Comparison of ENCODE assay signal across 8 mouse cellular contexts in genomic region chr15:78978875-78979274, GRCm38 (mm10). TPM values are rescaled to one million over a fixed set of nuclear protein-coding genes. Genes with fewer than 3 reads are reported as not detected.
DNase-seq lines count a peak whose midpoint lies in the region; ATAC-seq and TF ChIP-seq lines count a peak whose summit lies in the region.

No protein-coding gene starts in this region.

- peak overlapping the region; percentile 75 for H3K27ac ChIP-seq in intestine, embryonic 15.5 days
- peak overlapping the region; percentile 26; the same call in 1 of the 2 replicates for H3K27ac ChIP-seq in liver, embryonic 15.5 days (replicated peaks)
- no peak overlapping the region for H3K27ac ChIP-seq in layer of hippocampus, adult 2 months
- H3K27ac ChIP-seq in left cerebral cortex, adult 2 months: no peak overlapping the region

- no peaks in the 10 kb centered on the region for H3K9me3 ChIP-seq in intestine, embryonic 15.5 days
- H3K9me3 ChIP-seq in liver, embryonic 15.5 days (replicated peaks): no peaks in the 10 kb centered on the region

- no peak overlapping the region for H3K4me3 ChIP-seq in intestine, embryonic 15.5 days (replicated peaks)
- no peak overlapping the region for H3K4me3 ChIP-seq in liver, embryonic 15.5 days (replicated peaks)
- H3K4me3 ChIP-seq in layer of hippocampus, adult 2 months: no peak overlapping the region
- H3K4me3 ChIP-seq in left cerebral cortex, adult 2 months: no peak overlapping the region

- peak; percentile 40 for DNase-seq in 3134 (ENCODE audit: extremely low read depth, insufficient read length, low spot score)
- DNase-seq in adrenal gland, postnatal 10 days: peak; percentile 88
- peak; percentile 86 for DNase-seq in gastrocnemius, postnatal 10 days
- DNase-seq in ovary, postnatal 10 days (ENCODE audit: low spot score): peak; percentile 58
- DNase-seq in layer of hippocampus, adult 2 months (ENCODE audit: low spot score in 2 of 2): no peak
- no peak for DNase-seq in left cerebral cortex, adult 2 months (ENCODE audit: extremely low spot score in 1 of 2, low spot score in 2 of 2)

- H3K4me1 ChIP-seq in intestine, embryonic 15.5 days (replicated peaks): peaks cover 28% of the 10 kb centered on the region
- peaks cover 34% of the 10 kb centered on the region for H3K4me1 ChIP-seq in liver, embryonic 15.5 days (replicated peaks)

- H3K27me3 ChIP-seq in intestine, embryonic 15.5 days (replicated peaks): no peaks in the 10 kb centered on the region
- no peaks in the 10 kb centered on the region for H3K27me3 ChIP-seq in liver, embryonic 15.5 days

- intact Hi-C loops in left cerebral cortex, adult 2 months (cut with DNase I): no loop called here

- H3K36me3 ChIP-seq in intestine, embryonic 15.5 days: no peaks in the 10 kb centered on the region
- no peaks in the 10 kb centered on the region for H3K36me3 ChIP-seq in liver, embryonic 15.5 days (replicated peaks)

- TF ChIP-seq CTCF in layer of hippocampus, adult 2 months (conservative IDR thresholded peaks at IDR 0.05): no peak
- TF ChIP-seq CTCF in left cerebral cortex, adult 2 months (IDR thresholded peaks at IDR 0.05): no peak

- H3K4me2 ChIP-seq in intestine, embryonic 15.5 days (replicated peaks): peak overlapping the region; percentile 22
- H3K4me2 ChIP-seq in liver, embryonic 15.5 days: peak overlapping the region; percentile 16

- peak overlapping the region; percentile 32 for H3K9ac ChIP-seq in intestine, embryonic 15.5 days
- H3K9ac ChIP-seq in liver, embryonic 15.5 days: no peak overlapping the region

- ATAC-seq in intestine, embryonic 15.5 days: peak; percentile 38
- ATAC-seq in liver, embryonic 15.5 days (ENCODE audit: insufficient read depth): no peak

- 4% methylated on average over 4 of the region's 4 CpGs for WGBS in intestine, embryonic 15.5 days
- WGBS in liver, embryonic 15.5 days (ENCODE audit: insufficient replicate concordance): 14% methylated on average over 4 of the region's 4 CpGs

RNA-seq across cellular contexts. Expression of gene Triobp, which starts 31.4 kb away (rescaled TPM):
- 10 to 100 TPM; 87.8 to 88.2 TPM for total RNA-seq in adrenal gland, postnatal 10 days (2021)
- 10 to 100 TPM; 65.1 to 76.8 TPM for total RNA-seq in gastrocnemius, postnatal 10 days (2021)
- polyA plus RNA-seq in intestine, embryonic 15.5 days (2015; fragmentation: Nextera tagmentation; extraction: Ambion mirVana): 51.5 and 53.1 TPM in 2 replicates
- 20.2 and 21.2 TPM in 2 replicates for polyA plus RNA-seq in liver, embryonic 15.5 days (2015; fragmentation: Nextera tagmentation; extraction: Ambion mirVana)
- 10 to 100 TPM; 10.0 to 13.4 TPM for total RNA-seq in layer of hippocampus, adult 2 months (2021)
- total RNA-seq in left cerebral cortex, adult 2 months (2021): 10 to 100 TPM; 11.8 to 12.7 TPM

RNA-seq across cellular contexts. Expression of gene Nol12, which starts 44.1 kb away (rescaled TPM):
- total RNA-seq in adrenal gland, postnatal 10 days (2021): 10 to 100 TPM; 34.4 to 35.2 TPM
- total RNA-seq in gastrocnemius, postnatal 10 days (2021): 10 to 100 TPM; 27.1 to 30.7 TPM
- 41.4 and 42.3 TPM in 2 replicates for polyA plus RNA-seq in intestine, embryonic 15.5 days (2015; fragmentation: Nextera tagmentation; extraction: Ambion mirVana)
- 24.5 and 26.2 TPM in 2 replicates for polyA plus RNA-seq in liver, embryonic 15.5 days (2015; fragmentation: Nextera tagmentation; extraction: Ambion mirVana)
- 10 to 100 TPM; 41.4 to 41.8 TPM for total RNA-seq in layer of hippocampus, adult 2 months (2021)
- total RNA-seq in left cerebral cortex, adult 2 months (2021): 10 to 100 TPM; 36.2 to 38.8 TPM

RNA-seq across cellular contexts. Expression of gene H1f0, which starts 49.4 kb away (rescaled TPM):
- 100 to 1,000 TPM; 195 to 222 TPM for total RNA-seq in adrenal gland, postnatal 10 days (2021)
- 100 to 1,000 TPM; 193 to 214 TPM for total RNA-seq in gastrocnemius, postnatal 10 days (2021)
- 441 and 523 TPM in 2 replicates for polyA plus RNA-seq in intestine, embryonic 15.5 days (2015; fragmentation: Nextera tagmentation; extraction: Ambion mirVana)
- 118 and 121 TPM in 2 replicates for polyA plus RNA-seq in liver, embryonic 15.5 days (2015; fragmentation: Nextera tagmentation; extraction: Ambion mirVana)
- total RNA-seq in layer of hippocampus, adult 2 months (2021): 10 to 100 TPM; 86.3 to 89.0 TPM
- total RNA-seq in left cerebral cortex, adult 2 months (2021): 10 to 100 TPM; 80.4 to 81.1 TPM

RNA-seq across cellular contexts. Expression of gene Lgals1, which starts 52.4 kb away (rescaled TPM):
- 100 to 1,000 TPM; 601 to 606 TPM for total RNA-seq in adrenal gland, postnatal 10 days (2021)
- total RNA-seq in gastrocnemius, postnatal 10 days (2021): 100 to 1,000 TPM; 679 to 727 TPM
- polyA plus RNA-seq in intestine, embryonic 15.5 days (2015; fragmentation: Nextera tagmentation; extraction: Ambion mirVana): 996 and 1,059 TPM in 2 replicates
- 315 and 397 TPM in 2 replicates for polyA plus RNA-seq in liver, embryonic 15.5 days (2015; fragmentation: Nextera tagmentation; extraction: Ambion mirVana)
- total RNA-seq in layer of hippocampus, adult 2 months (2021): 10 to 100 TPM; 18.9 to 20.2 TPM
- 10 to 100 TPM; 19.8 to 20.4 TPM for total RNA-seq in left cerebral cortex, adult 2 months (2021)

Comparison
In these comparisons a context has a peak if more than half of its experiments do, and no peak if none do; other contexts are left out.
1. DNase-seq: peak in 3134 (single experiment), adrenal gland, postnatal 10 days (single experiment), gastrocnemius, postnatal 10 days (single experiment) and ovary, postnatal 10 days (single experiment); none in layer of hippocampus, adult 2 months (0 of 2) and left cerebral cortex, adult 2 months (0 of 2).
2. H3K27ac ChIP-seq: peak in intestine, embryonic 15.5 days (single experiment) and liver, embryonic 15.5 days (single experiment); none in layer of hippocampus, adult 2 months (single experiment) and left cerebral cortex, adult 2 months (single experiment).
3. RNA of gene Triobp, which starts 31.4 kb away (total RNA-seq): 87.8 to 88.2 TPM in adrenal gland, postnatal 10 days and 65.1 to 76.8 TPM in gastrocnemius, postnatal 10 days; 10.0 to 13.4 TPM in layer of hippocampus, adult 2 months and 11.8 to 12.7 TPM in left cerebral cortex, adult 2 months; every median in the first group is over 4 times any median in the second.